Mouse (Mus musculus): ENCODE results near the gene Slc39a12.

DNA sequence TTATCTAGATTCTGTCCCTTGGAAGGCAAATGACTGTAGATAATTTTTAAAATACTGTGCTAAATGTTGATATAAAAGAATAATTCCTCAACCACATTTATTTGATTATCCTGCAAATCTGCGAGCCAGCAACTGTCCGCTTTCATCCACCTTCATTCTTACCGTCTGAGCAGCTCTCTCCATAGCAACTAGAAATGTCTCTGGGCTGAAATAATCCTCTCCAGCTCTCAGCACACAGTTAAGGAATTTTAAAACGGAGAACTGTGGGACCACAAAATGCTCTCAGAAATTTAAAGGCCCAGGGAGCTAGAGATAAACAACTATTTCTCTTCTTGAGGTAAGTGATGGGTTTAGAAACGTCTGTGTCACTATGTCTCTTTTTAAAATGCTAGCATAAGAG, at the start of gene Slc39a12:
- TF ChIP-seq POLR2A (IDR thresholded peaks at IDR 0.05; ENCODE audit: low read depth, low read length) (no peak), CTCF (IDR thresholded peaks at IDR 0.05; ENCODE audit: borderline replicate concordance, insufficient read depth, low read length) (no peak)
